Mouse (Mus musculus): ENCODE data around the gene Zrsr1.

Gene Zrsr1

DNA sequence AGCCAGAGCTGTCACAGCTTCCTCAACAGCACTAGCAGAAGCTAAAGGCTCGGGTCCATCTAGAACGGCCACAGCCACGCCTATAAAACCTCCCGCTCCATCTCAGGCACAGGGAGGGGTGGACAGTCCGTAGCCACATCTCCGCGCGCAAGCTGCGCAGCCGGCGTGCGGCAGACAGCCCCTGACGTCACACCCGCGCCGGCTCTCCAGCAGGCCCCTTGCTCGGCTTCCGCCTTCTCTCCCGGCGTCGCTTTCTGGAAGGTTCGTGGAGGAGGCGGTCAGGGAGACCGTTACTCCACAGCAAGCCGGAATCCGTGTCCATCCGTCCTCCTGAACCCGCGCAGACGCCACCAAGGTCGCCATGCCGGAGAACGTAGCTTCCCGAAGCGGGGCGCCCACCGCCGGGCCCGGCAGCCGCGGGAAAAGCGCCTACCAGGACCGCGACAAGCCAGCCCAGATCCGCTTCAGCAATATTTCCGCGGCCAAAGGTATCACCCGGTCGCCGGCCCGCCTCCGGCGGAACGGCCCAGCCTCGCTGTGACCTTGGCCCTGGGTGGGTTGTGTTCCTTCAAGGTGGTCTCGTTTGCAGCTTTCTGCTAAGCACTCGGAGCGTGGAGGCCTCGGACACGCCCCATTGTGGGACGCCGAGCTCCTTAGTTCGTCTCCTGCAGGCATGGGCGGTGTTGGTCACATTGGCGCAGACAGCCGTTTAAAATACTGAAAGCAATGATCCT is 18.8 kb downstream of the Zrsr1 start, which contains the start of gene Cct4:
TSS of gene Cct4 (plus strand) at position 127 of the 734 bp plus-strand sequence.
- no peaks in the 10 kb centered on the region for H3K27me3 ChIP-seq (ENCODE audit: insufficient read depth, low read length)
- H3K36me3 ChIP-seq (ENCODE audit: insufficient read depth, low read length), result peaks cover 43% of the 10 kb centered on the region
- no peaks in the 10 kb centered on the region for H3K9me3 ChIP-seq (ENCODE audit: low read length)
- peak within 1 kb of the TSS; percentile 95 for H3K4me3 ChIP-seq (replicated peaks; ENCODE audit: low read length)
- peaks cover 29% of the 10 kb centered on the region for H3K4me1 ChIP-seq (replicated peaks; ENCODE audit: low read depth, low read length)
- TF ChIP-seq CTCF (conservative IDR thresholded peaks at IDR 0.05; ENCODE audit: low read length) (no peak), NANOG (IDR thresholded peaks at IDR 0.05; ENCODE audit: borderline replicate concordance, low read length) (no peak), POU5F1 (IDR thresholded peaks at IDR 0.05; ENCODE audit: borderline replicate concordance, low read length) (no peak)

- Histone ChIP-seq H3K4me3 (replicated peaks; ENCODE audit: low read length) (peak overlapping the region; percentile 95), H3K4me1 (replicated peaks; ENCODE audit: low read depth, low read length) (peaks cover 29% of the 10 kb centered on the region), H3K27me3 (ENCODE audit: insufficient read depth, low read length) (no peaks in the 10 kb centered on the region), H3K9me3 (ENCODE audit: low read length) (no peaks in the 10 kb centered on the region), H3K36me3 (ENCODE audit: insufficient read depth, low read length) (peaks cover 51% of the 10 kb centered on the region)
- TF ChIP-seq CTCF (conservative IDR thresholded peaks at IDR 0.05; ENCODE audit: low read length) (no peak), POU5F1 (IDR thresholded peaks at IDR 0.05; ENCODE audit: borderline replicate concordance, low read length) (no peak), NANOG (IDR thresholded peaks at IDR 0.05; ENCODE audit: borderline replicate concordance, low read length) (no peak)
Measured at GRCm38 (mm10) chr11:22991218-22991835, 19.5 kb downstream of the Zrsr1 start.

GRCm38 (mm10) chr11:22994271-22994670 is 22.5 kb downstream of the Zrsr1 start:
- Histone ChIP-seq H3K36me3 (ENCODE audit: insufficient read depth, low read length) (peaks cover 80% of the 10 kb centered on the region), H3K9me3 (ENCODE audit: low read length) (no peaks in the 10 kb centered on the region), H3K4me1 (replicated peaks; ENCODE audit: low read depth, low read length) (peaks cover 29% of the 10 kb centered on the region), H3K4me3 (replicated peaks; ENCODE audit: low read length) (no peak overlapping the region), H3K27me3 (ENCODE audit: insufficient read depth, low read length) (no peaks in the 10 kb centered on the region)
- TF ChIP-seq CTCF (conservative IDR thresholded peaks at IDR 0.05; ENCODE audit: low read length) (no peak), POU5F1 (IDR thresholded peaks at IDR 0.05; ENCODE audit: borderline replicate concordance, low read length) (no peak)

- TF ChIP-seq NANOG (IDR thresholded peaks at IDR 0.05; ENCODE audit: borderline replicate concordance, low read length) (no peak), CTCF (conservative IDR thresholded peaks at IDR 0.05; ENCODE audit: low read length) (no peak), POU5F1 (IDR thresholded peaks at IDR 0.05; ENCODE audit: borderline replicate concordance, low read length) (no peak)
- Histone ChIP-seq H3K27me3 (ENCODE audit: insufficient read depth, low read length) (no peaks in the 10 kb centered on the region), H3K4me1 (replicated peaks; ENCODE audit: low read depth, low read length) (peaks cover 29% of the 10 kb centered on the region), H3K36me3 (ENCODE audit: insufficient read depth, low read length) (peaks cover 92% of the 10 kb centered on the region), H3K9me3 (ENCODE audit: low read length) (no peaks in the 10 kb centered on the region), H3K4me3 (replicated peaks; ENCODE audit: low read length) (no peak overlapping the region)
Measured at GRCm38 (mm10) chr11:22995461-22995860, 23.7 kb downstream of the Zrsr1 start.

DNA sequence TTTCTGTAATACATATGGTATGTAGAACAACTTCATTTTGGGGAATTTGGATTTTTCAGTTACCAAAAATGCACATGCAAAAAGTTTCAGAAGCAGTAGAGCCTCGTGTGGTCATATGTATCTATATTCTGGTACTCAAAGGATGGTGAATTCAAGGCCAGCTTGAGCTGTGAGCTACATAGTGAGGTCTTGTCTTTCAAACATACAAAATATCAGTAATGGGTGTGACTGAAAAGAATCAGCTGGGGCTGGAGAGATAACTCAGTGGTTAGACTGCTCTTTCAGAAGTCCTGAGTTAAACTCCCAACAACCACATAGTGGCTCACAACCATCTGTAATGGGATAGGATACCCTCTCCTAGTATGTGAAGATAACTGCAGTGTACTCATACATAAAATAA is 26.5 kb downstream of the Zrsr1 start:
- no peaks in the 10 kb centered on the region for H3K9me3 ChIP-seq (ENCODE audit: low read length)

DNA sequence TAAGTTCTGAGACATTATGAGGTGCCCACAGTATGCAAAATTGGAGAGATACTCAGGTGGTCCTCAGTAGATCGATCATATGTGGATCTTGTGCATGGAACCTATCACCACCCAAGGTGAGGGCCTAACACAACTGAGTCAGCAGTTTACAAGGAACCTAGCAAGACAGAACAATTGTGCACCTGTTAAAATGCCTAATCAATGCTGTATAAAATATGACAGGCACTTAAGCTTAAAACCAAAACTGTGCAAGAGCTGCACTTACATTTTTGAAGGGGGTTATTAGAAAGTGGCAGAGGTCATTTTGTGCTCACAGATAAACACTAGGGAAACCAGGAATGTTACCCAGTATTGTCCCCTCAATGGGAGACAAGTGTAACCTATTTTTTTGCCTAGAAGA is 33.5 kb downstream of the Zrsr1 start:
- peaks cover 58% of the 10 kb centered on the region for H3K36me3 ChIP-seq (ENCODE audit: insufficient read depth, low read length)
- peaks cover 38% of the 10 kb centered on the region for H3K4me1 ChIP-seq (replicated peaks; ENCODE audit: low read depth, low read length)
- no peak overlapping the region for H3K4me3 ChIP-seq (replicated peaks; ENCODE audit: low read length)
- no peaks in the 10 kb centered on the region for H3K9me3 ChIP-seq (ENCODE audit: low read length)
- TF ChIP-seq NANOG (IDR thresholded peaks at IDR 0.05; ENCODE audit: borderline replicate concordance, low read length) (no peak), CTCF (conservative IDR thresholded peaks at IDR 0.05; ENCODE audit: low read length) (no peak)
- no peaks in the 10 kb centered on the region for H3K27me3 ChIP-seq (ENCODE audit: insufficient read depth, low read length)

More for the DNA sequence above, 26.5 kb downstream of the Zrsr1 start:
- Histone ChIP-seq H3K4me3 (replicated peaks; ENCODE audit: low read length) (no peak overlapping the region), H3K27me3 (ENCODE audit: insufficient read depth, low read length) (no peaks in the 10 kb centered on the region), H3K4me1 (replicated peaks; ENCODE audit: low read depth, low read length) (peaks cover 11% of the 10 kb centered on the region), H3K36me3 (ENCODE audit: insufficient read depth, low read length) (peaks cover 100% of the 10 kb centered on the region)
- TF ChIP-seq CTCF (conservative IDR thresholded peaks at IDR 0.05; ENCODE audit: low read length) (no peak), NANOG (IDR thresholded peaks at IDR 0.05; ENCODE audit: borderline replicate concordance, low read length) (no peak), POU5F1 (IDR thresholded peaks at IDR 0.05; ENCODE audit: borderline replicate concordance, low read length) (no peak)

DNA sequence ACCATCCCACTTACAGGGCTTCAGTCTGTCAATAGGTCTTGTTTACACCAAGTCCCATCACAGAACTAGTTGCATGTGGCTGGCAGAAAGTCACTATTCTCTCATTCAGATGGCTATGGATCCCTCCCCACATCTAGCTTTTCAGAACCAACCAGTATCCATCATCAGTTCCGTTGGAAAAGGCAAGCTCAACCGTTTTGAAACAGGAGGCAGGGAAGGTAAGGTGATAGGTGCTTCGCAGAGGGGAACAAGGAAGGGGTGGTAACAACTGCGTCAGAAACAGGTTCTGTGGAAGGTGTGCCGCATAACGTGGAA is 35.3 kb downstream of the Zrsr1 start:
- peaks cover 38% of the 10 kb centered on the region for H3K4me1 ChIP-seq (replicated peaks; ENCODE audit: low read depth, low read length)
- H3K36me3 ChIP-seq (ENCODE audit: insufficient read depth, low read length), result peaks cover 40% of the 10 kb centered on the region
- H3K9me3 ChIP-seq (ENCODE audit: low read length), result no peaks in the 10 kb centered on the region
- no peaks in the 10 kb centered on the region for H3K27me3 ChIP-seq (ENCODE audit: insufficient read depth, low read length)
- no peak for TF ChIP-seq CTCF (conservative IDR thresholded peaks at IDR 0.05; ENCODE audit: low read length)
- no peak for TF ChIP-seq POU5F1 (IDR thresholded peaks at IDR 0.05; ENCODE audit: borderline replicate concordance, low read length)
- no peak for TF ChIP-seq NANOG (IDR thresholded peaks at IDR 0.05; ENCODE audit: borderline replicate concordance, low read length)
- peak overlapping the region; percentile 85 for H3K4me3 ChIP-seq (replicated peaks; ENCODE audit: low read length)

- TF ChIP-seq POU5F1 (IDR thresholded peaks at IDR 0.05; ENCODE audit: borderline replicate concordance, low read length), result no peak
- no peak for TF ChIP-seq CTCF (conservative IDR thresholded peaks at IDR 0.05; ENCODE audit: low read length)
- no peak for TF ChIP-seq NANOG (IDR thresholded peaks at IDR 0.05; ENCODE audit: borderline replicate concordance, low read length)
- peak within 1 kb of the TSS; percentile 85 for H3K4me3 ChIP-seq (replicated peaks; ENCODE audit: low read length)
- H3K9me3 ChIP-seq (ENCODE audit: low read length), result no peaks in the 10 kb centered on the region
- H3K27me3 ChIP-seq (ENCODE audit: insufficient read depth, low read length), result no peaks in the 10 kb centered on the region
- peaks cover 38% of the 10 kb centered on the region for H3K4me1 ChIP-seq (replicated peaks; ENCODE audit: low read depth, low read length)
- peaks cover 35% of the 10 kb centered on the region for H3K36me3 ChIP-seq (ENCODE audit: insufficient read depth, low read length)
Measured at GRCm38 (mm10) chr11:23007481-23008180, 35.8 kb downstream of the Zrsr1 start, which contains the start of gene Fam161a. TSS of gene Fam161a (plus strand) at chr11:23007531.
